Mouse (Mus musculus): ENCODE results near the gene Gxylt1. TPM values are rescaled to one million over a fixed set of nuclear protein-coding genes. Genes with fewer than 3 reads are reported as not detected.

Gxylt1 gene
- polyA plus RNA-seq, 1 experiment: 0.09 TPM

GRCm38 (mm10) chr15:93266361-93266760 is 8.6 kb downstream of the Gxylt1 start:
- no peak for TF ChIP-seq TAL1 (IDR thresholded peaks at IDR 0.05; ENCODE audit: low read length)
- TF ChIP-seq GATA1 (IDR thresholded peaks at IDR 0.05; ENCODE audit: low read length): no peak
- H3K4me1 ChIP-seq (ENCODE audit: control insufficient read depth): peaks cover 18% of the 10 kb centered on the region
- no peaks in the 10 kb centered on the region for H3K9me3 ChIP-seq (ENCODE audit: control insufficient read depth, low read length)
- H3K36me3 ChIP-seq (ENCODE audit: control insufficient read depth): peaks cover 52% of the 10 kb centered on the region
- no peak overlapping the region for H3K4me3 ChIP-seq (replicated peaks)
- H3K27me3 ChIP-seq (ENCODE audit: control insufficient read depth): no peaks in the 10 kb centered on the region

DNA sequence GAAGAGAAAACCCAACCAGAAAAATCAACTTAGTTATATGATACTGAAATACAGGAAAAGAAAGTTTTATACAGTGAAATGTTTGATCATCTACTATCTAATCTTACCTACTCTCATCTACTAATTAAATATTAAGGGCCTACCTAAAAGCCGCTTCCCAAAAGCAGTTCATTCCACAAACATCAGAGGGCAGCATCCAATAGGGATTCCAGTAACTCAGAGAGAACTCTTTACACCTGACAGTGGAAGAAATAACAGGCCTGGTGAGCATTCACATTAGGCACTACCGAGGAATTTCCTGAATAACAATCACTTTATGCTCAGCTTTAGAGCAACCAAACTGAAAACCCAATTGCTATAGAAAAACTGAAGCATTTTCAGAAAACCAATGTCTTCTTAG is 9.3 kb downstream of the Gxylt1 start:
- H3K36me3 ChIP-seq (ENCODE audit: control insufficient read depth): peaks cover 58% of the 10 kb centered on the region
- no peak overlapping the region for H3K4me3 ChIP-seq (replicated peaks)
- no peak for TF ChIP-seq TAL1 (IDR thresholded peaks at IDR 0.05; ENCODE audit: low read length)
- TF ChIP-seq GATA1 (IDR thresholded peaks at IDR 0.05; ENCODE audit: low read length): no peak
- no peaks in the 10 kb centered on the region for H3K27me3 ChIP-seq (ENCODE audit: control insufficient read depth)
- H3K9me3 ChIP-seq (ENCODE audit: control insufficient read depth, low read length): no peaks in the 10 kb centered on the region
- H3K4me1 ChIP-seq (ENCODE audit: control insufficient read depth): peaks cover 13% of the 10 kb centered on the region

DNA sequence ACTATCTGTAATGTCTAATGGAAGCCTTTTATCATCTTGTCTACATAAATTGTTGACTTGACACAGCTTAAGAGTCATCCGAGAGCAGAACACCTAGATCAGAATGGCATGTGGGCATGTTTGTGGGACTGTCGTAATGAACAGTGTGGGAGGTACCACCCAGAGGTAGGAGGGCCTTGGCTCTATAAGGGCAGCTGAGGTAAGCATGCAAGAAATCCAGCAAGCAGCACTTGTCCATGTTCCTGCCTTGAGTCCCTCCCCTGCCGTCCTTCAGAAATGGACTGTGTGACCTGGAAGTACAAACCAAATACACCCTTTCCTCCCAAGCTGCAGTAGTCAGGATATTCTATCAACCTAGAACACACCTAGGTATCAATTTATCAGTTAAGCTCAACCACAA is 9.7 kb downstream of the Gxylt1 start:
- H3K27me3 ChIP-seq (ENCODE audit: control insufficient read depth): no peaks in the 10 kb centered on the region
- no peak for TF ChIP-seq GATA1 (IDR thresholded peaks at IDR 0.05; ENCODE audit: low read length)
- H3K9me3 ChIP-seq (ENCODE audit: control insufficient read depth, low read length): no peaks in the 10 kb centered on the region
- H3K4me3 ChIP-seq (replicated peaks): no peak overlapping the region
- peaks cover 8% of the 10 kb centered on the region for H3K4me1 ChIP-seq (ENCODE audit: control insufficient read depth)
- peaks cover 54% of the 10 kb centered on the region for H3K36me3 ChIP-seq (ENCODE audit: control insufficient read depth)

GRCm38 (mm10) chr15:93264221-93264620 is 10.8 kb downstream of the Gxylt1 start:
- peaks cover 6% of the 10 kb centered on the region for H3K4me1 ChIP-seq (ENCODE audit: control insufficient read depth)
- no peak overlapping the region for H3K4me3 ChIP-seq (replicated peaks)
- peaks cover 52% of the 10 kb centered on the region for H3K36me3 ChIP-seq (ENCODE audit: control insufficient read depth)
- TF ChIP-seq GATA1 (IDR thresholded peaks at IDR 0.05; ENCODE audit: low read length) (no peak), TAL1 (IDR thresholded peaks at IDR 0.05; ENCODE audit: low read length) (no peak)
- no peaks in the 10 kb centered on the region for H3K27me3 ChIP-seq (ENCODE audit: control insufficient read depth)
- H3K9me3 ChIP-seq (ENCODE audit: control insufficient read depth, low read length): no peaks in the 10 kb centered on the region

GRCm38 (mm10) chr15:93263566-93263965 is 11.4 kb downstream of the Gxylt1 start:
- Histone ChIP-seq H3K4me1 (ENCODE audit: control insufficient read depth) (peaks cover 6% of the 10 kb centered on the region), H3K4me3 (replicated peaks) (no peak overlapping the region), H3K36me3 (ENCODE audit: control insufficient read depth) (peaks cover 53% of the 10 kb centered on the region), H3K9me3 (ENCODE audit: control insufficient read depth, low read length) (no peaks in the 10 kb centered on the region), H3K27me3 (ENCODE audit: control insufficient read depth) (no peaks in the 10 kb centered on the region)
- TF ChIP-seq GATA1 (IDR thresholded peaks at IDR 0.05; ENCODE audit: low read length): no peak
- no peak for TF ChIP-seq TAL1 (IDR thresholded peaks at IDR 0.05; ENCODE audit: low read length)

DNA sequence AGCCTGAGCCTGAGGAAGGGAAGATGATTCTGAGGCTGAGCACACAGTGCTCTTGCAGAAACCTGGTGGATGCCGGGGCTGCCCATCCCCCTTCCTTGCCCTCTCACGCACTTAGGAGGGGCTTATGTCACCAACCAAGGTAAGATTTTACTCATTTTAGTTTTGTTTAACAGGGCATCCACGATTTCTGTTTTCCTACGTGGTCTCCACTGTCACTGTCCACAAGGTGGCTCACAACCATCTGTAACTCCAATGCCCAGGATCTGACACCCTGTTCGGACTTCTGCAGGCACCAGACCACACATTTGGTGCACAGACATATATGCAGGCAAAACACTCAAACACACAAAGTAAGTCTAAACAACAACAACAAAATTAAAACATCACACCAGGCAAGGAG is 12.2 kb downstream of the Gxylt1 start:
- peaks cover 55% of the 10 kb centered on the region for H3K36me3 ChIP-seq (ENCODE audit: control insufficient read depth)
- no peak for TF ChIP-seq TAL1 (IDR thresholded peaks at IDR 0.05; ENCODE audit: low read length)
- TF ChIP-seq GATA1 (IDR thresholded peaks at IDR 0.05; ENCODE audit: low read length): no peak
- no peak overlapping the region for H3K4me3 ChIP-seq (replicated peaks)
- H3K9me3 ChIP-seq (ENCODE audit: control insufficient read depth, low read length): no peaks in the 10 kb centered on the region
- peaks cover 6% of the 10 kb centered on the region for H3K4me1 ChIP-seq (ENCODE audit: control insufficient read depth)
- no peaks in the 10 kb centered on the region for H3K27me3 ChIP-seq (ENCODE audit: control insufficient read depth)

DNA sequence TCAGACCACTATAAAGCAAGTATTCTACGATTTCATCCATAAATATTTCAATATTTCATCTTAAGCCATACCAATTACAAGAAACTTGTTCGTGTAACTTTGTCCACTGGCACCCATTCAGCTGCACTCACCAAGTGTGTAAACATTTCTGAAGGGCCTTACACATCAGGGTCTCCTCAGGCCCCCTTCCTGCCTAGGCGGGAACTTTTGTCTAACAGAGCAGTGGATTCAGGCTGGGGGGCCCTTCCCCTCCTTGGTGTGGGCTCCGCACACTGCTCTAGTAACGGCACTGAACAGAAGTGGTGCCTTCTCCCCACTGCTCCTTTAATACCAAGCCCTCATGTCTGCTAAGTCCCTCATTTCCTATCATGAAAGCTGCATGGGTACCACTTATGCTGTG is 12.7 kb downstream of the Gxylt1 start:
- Histone ChIP-seq H3K4me3 (replicated peaks) (no peak overlapping the region), H3K27me3 (ENCODE audit: control insufficient read depth) (no peaks in the 10 kb centered on the region), H3K9me3 (ENCODE audit: control insufficient read depth, low read length) (no peaks in the 10 kb centered on the region), H3K36me3 (ENCODE audit: control insufficient read depth) (peaks cover 61% of the 10 kb centered on the region), H3K4me1 (ENCODE audit: control insufficient read depth) (peaks cover 6% of the 10 kb centered on the region)
- no peak for TF ChIP-seq TAL1 (IDR thresholded peaks at IDR 0.05; ENCODE audit: low read length)
- no peak for TF ChIP-seq GATA1 (IDR thresholded peaks at IDR 0.05; ENCODE audit: low read length)

GRCm38 (mm10) chr15:93259933-93260332 is 15.0 kb downstream of the Gxylt1 start:
- Histone ChIP-seq H3K9me3 (ENCODE audit: control insufficient read depth, low read length) (no peaks in the 10 kb centered on the region), H3K36me3 (ENCODE audit: control insufficient read depth) (peaks cover 75% of the 10 kb centered on the region), H3K27me3 (ENCODE audit: control insufficient read depth) (no peaks in the 10 kb centered on the region), H3K4me1 (ENCODE audit: control insufficient read depth) (no peaks in the 10 kb centered on the region; the same call in 1 of the 2 replicates), H3K4me3 (replicated peaks) (no peak overlapping the region)
- TF ChIP-seq GATA1 (IDR thresholded peaks at IDR 0.05; ENCODE audit: low read length): no peak
- TF ChIP-seq TAL1 (IDR thresholded peaks at IDR 0.05; ENCODE audit: low read length): no peak

DNA sequence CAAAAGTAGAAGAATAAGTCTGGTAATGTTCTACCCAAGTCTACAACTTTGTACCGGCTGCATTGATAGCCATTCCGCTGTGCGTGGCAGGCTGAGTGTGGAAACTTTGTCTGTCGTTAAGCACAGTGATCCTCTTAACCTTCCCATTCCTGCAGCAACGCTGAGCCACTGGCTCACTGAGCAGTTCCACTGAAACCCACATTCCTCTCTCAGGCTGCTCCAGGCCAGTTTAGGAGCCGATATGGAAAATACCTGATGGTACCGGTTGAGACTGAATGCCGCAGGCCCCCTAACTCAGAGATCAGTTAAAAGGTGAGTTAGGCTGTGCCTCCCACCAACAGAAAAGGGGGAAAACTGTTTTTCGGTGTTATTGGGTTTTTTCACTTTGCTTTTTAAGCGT is 19.7 kb downstream of the Gxylt1 start:
- Histone ChIP-seq H3K36me3 (ENCODE audit: control insufficient read depth) (peaks cover 86% of the 10 kb centered on the region), H3K9me3 (ENCODE audit: control insufficient read depth, low read length) (no peaks in the 10 kb centered on the region), H3K4me3 (replicated peaks) (no peak overlapping the region), H3K4me1 (ENCODE audit: control insufficient read depth) (no peaks in the 10 kb centered on the region; the same call in 1 of the 2 replicates), H3K27me3 (ENCODE audit: control insufficient read depth) (no peaks in the 10 kb centered on the region)
- TF ChIP-seq TAL1 (IDR thresholded peaks at IDR 0.05; ENCODE audit: low read length) (no peak), GATA1 (IDR thresholded peaks at IDR 0.05; ENCODE audit: low read length) (no peak)

- H3K4me1 ChIP-seq (ENCODE audit: control insufficient read depth): no peaks in the 10 kb centered on the region; the same call in 1 of the 2 replicates
- no peak for TF ChIP-seq TAL1 (IDR thresholded peaks at IDR 0.05; ENCODE audit: low read length)
- no peak for TF ChIP-seq GATA1 (IDR thresholded peaks at IDR 0.05; ENCODE audit: low read length)
- H3K4me3 ChIP-seq (replicated peaks): no peak overlapping the region
- H3K27me3 ChIP-seq (ENCODE audit: control insufficient read depth): no peaks in the 10 kb centered on the region
- H3K36me3 ChIP-seq (ENCODE audit: control insufficient read depth): peaks cover 83% of the 10 kb centered on the region
- no peaks in the 10 kb centered on the region for H3K9me3 ChIP-seq (ENCODE audit: control insufficient read depth, low read length)
These were observed 21.8 kb downstream of the Gxylt1 start for GRCm38 (mm10) chr15:93253172-93253571.
